ENCODE assay signal across 9 mouse cellular contexts in genomic region chr10:115586246-115587231, GRCm38 (mm10). TPM values are rescaled to one million over a fixed set of nuclear protein-coding genes. Genes with fewer than 3 reads are reported as not detected.
A peak's percentile ranks its signal among the peaks of the same experiment; 100 is the strongest.
DNase-seq lines count a peak whose midpoint lies in the region; ATAC-seq and TF ChIP-seq lines count a peak whose summit lies in the region.
"Had no signal": no experiment of that assay in that cellular context is flagged by ENCODE, and none has a peak within 500 bp of the region (broad histone marks: within the 10 kb centered on the region; RNA-seq: fewer than 3 reads in every experiment).

No protein-coding gene starts in this region.

- peak; percentile 18 for DNase-seq in ovary, postnatal 36 days (ENCODE audit: low spot score)
- DNase-seq in ovary, postnatal 14 days (ENCODE audit: low spot score) = no peak
- peak; percentile 27 for DNase-seq in cerebellum, adult 11 months
- peak; percentile 17 for DNase-seq in limb, embryonic 14.5 days (ENCODE audit: low spot score)
- peak; percentile 47 for DNase-seq in neural tube, embryonic 10.5 days (ENCODE audit: extremely low spot score, low spot score)
- no peak for DNase-seq in left cerebral cortex, postnatal 25 days (ENCODE audit: low spot score in 2 of 2)

- peak overlapping the region; percentile 62 for H3K9ac ChIP-seq in forebrain, embryonic 16.5 days (replicated peaks; ENCODE audit: low read depth, low read length)
- peak overlapping the region; percentile 47 for H3K9ac ChIP-seq in limb, embryonic 14.5 days (ENCODE audit: low read depth, low read length, severe bottlenecking)

- no peak for TF ChIP-seq POLR2A in limb, embryonic 14.5 days (IDR thresholded peaks at IDR 0.05; ENCODE audit: borderline replicate concordance, extremely low read depth, insufficient read depth, insufficient read length)

- peak overlapping the region; percentile 69 for H3K4me3 ChIP-seq in forebrain, embryonic 16.5 days (replicated peaks; ENCODE audit: low read length)
- peak overlapping the region; percentile 55 for H3K4me3 ChIP-seq in limb, embryonic 14.5 days (replicated peaks; ENCODE audit: low read length)

- peak overlapping the region; percentile 96 for H3K4me2 ChIP-seq in forebrain, embryonic 16.5 days (ENCODE audit: low read length)
- peak overlapping the region; percentile 93 for H3K4me2 ChIP-seq in limb, embryonic 14.5 days (replicated peaks; ENCODE audit: low read depth, low read length, severe bottlenecking)

- peaks cover 70% of the 10 kb centered on the region for H3K27me3 ChIP-seq in forebrain, embryonic 16.5 days (replicated peaks; ENCODE audit: control insufficient read depth, insufficient read depth, low read length)
- H3K27me3 ChIP-seq in limb, embryonic 14.5 days (ENCODE audit: control insufficient read depth, insufficient read depth, low read length) = peaks cover 57% of the 10 kb centered on the region

- peaks cover 29% of the 10 kb centered on the region for H3K4me1 ChIP-seq in forebrain, embryonic 16.5 days (replicated peaks; ENCODE audit: control insufficient read depth, insufficient read depth, low read length)
- H3K4me1 ChIP-seq in limb, embryonic 14.5 days (ENCODE audit: control insufficient read depth, insufficient read depth, low read length) = peaks cover 4% of the 10 kb centered on the region; the same call in 1 of the 2 replicates

- H3K27ac ChIP-seq in forebrain, embryonic 16.5 days (ENCODE audit: low read length) = no peak overlapping the region
- no peak overlapping the region for H3K27ac ChIP-seq in limb, embryonic 14.5 days (replicated peaks; ENCODE audit: low read depth, low read length)

- intact Hi-C loops in left cerebral cortex, postnatal 25 days (cut with DNase I) = no loop called here

- peak; percentile 69 for ATAC-seq in forebrain, embryonic 16.5 days
- peak; percentile 27; the same call in 1 of the 2 replicates for ATAC-seq in limb, embryonic 14.5 days (ENCODE audit: low FRiP score, low read depth)
- ATAC-seq in monocyte, adult 5-6 weeks (replicated peaks; ENCODE audit: insufficient number of reproducible peaks, low FRiP score, low TSS enrichment, poor library complexity, severe bottlenecking) = no peak; the same call in 1 of the 2 replicates

- no peaks in the 10 kb centered on the region for H3K36me3 ChIP-seq in forebrain, embryonic 16.5 days (ENCODE audit: control insufficient read depth, insufficient read depth)
- no peaks in the 10 kb centered on the region for H3K36me3 ChIP-seq in limb, embryonic 14.5 days (ENCODE audit: control insufficient read depth, insufficient read depth, low read length)

- H3K9me3 ChIP-seq in forebrain, embryonic 16.5 days (ENCODE audit: control insufficient read depth, low read length) = no peaks in the 10 kb centered on the region
- H3K9me3 ChIP-seq in limb, embryonic 14.5 days (ENCODE audit: control insufficient read depth, low read length) = no peaks in the 10 kb centered on the region

- WGBS in forebrain, embryonic 16.5 days = under 1% methylated on average over 41 of the region's 41 CpGs
- WGBS in limb, embryonic 14.5 days = 2% methylated on average over 41 of the region's 41 CpGs

RNA-seq across cellular contexts. Expression of gene Lgr5, which starts 1.0 kb away (rescaled TPM):
- 0.56 and 0.77 TPM in 2 replicates for polyA plus RNA-seq in forebrain, embryonic 16.5 days (2015; fragmentation: Nextera tagmentation; extraction: Ambion mirVana)
- polyA plus RNA-seq in limb, embryonic 14.5 days (2012; rRNA removed) = 12.2 and 15.2 TPM in 2 replicates
- 9.6 and 15.8 TPM in 2 replicates for polyA plus RNA-seq in limb, embryonic 14.5 days (2014; fragmentation: Nextera tagmentation; extraction: Ambion mirVana)
- total RNA-seq in monocyte, adult 5-6 weeks (2017) = 0.21 TPM in 1 of 3 replicates, not detected in the others
- 1 to 10 TPM; 2.5 to 4.4 TPM for total RNA-seq in left cerebral cortex, postnatal 25 days (2021)

RNA-seq across cellular contexts. Expression of gene A930009A15Rik, which starts 16.8 kb away (rescaled TPM):
- 0.22 TPM in 1 of 2 replicates, not detected in the other for polyA plus RNA-seq in forebrain, embryonic 16.5 days (2015; fragmentation: Nextera tagmentation; extraction: Ambion mirVana)
- not detected in 2 replicates for polyA plus RNA-seq in limb, embryonic 14.5 days (2012; rRNA removed)
- polyA plus RNA-seq in limb, embryonic 14.5 days (2014; fragmentation: Nextera tagmentation; extraction: Ambion mirVana) = not detected in 2 replicates
- total RNA-seq in monocyte, adult 5-6 weeks (2017) = not detected in 3 replicates
- under 1 TPM; 0.34 to 0.62 TPM for total RNA-seq in left cerebral cortex, postnatal 25 days (2021)
- polyA plus RNA-seq: gonadal fat pad, adult 2 months had no signal

Comparison
In these comparisons a context has a peak if more than half of its experiments do, and no peak if none do; other contexts are left out.
1. DNase-seq: peak in ovary, postnatal 36 days (single experiment), cerebellum, adult 11 months (single experiment), limb, embryonic 14.5 days (single experiment) and neural tube, embryonic 10.5 days (single experiment); none in ovary, postnatal 14 days (single experiment) and left cerebral cortex, postnatal 25 days (0 of 2).